Mouse (Mus musculus) C2C12 (cell line): ENCODE results near the gene Mtrex. TPM values are rescaled to one million over a fixed set of nuclear protein-coding genes. Genes with fewer than 3 reads are reported as not detected.

ENCODE experiments used
- H3K27me3 ChIP-seq: one replicate; pipeline ENCODE4 v1.6.1; 2011; ENCODE audit not compliant: control insufficient read depth, insufficient read depth, insufficient read length
- H3K36me3 ChIP-seq: one replicate; pipeline ENCODE4 v1.6.1; 2011; ENCODE audit not compliant: control insufficient read depth, insufficient read depth
- H3K4me3 ChIP-seq: one replicate; pipeline ENCODE4 v1.5.1; 2011; ENCODE audit warnings: mild to moderate bottlenecking, control low read depth; ENCODE audit not compliant: poor library complexity, insufficient read depth, severe bottlenecking
- H3K79me2 ChIP-seq: one replicate; pipeline ENCODE4 v1.6.1; 2011; ENCODE audit not compliant: control insufficient read depth, insufficient read depth
- H3K79me3 ChIP-seq: one replicate; pipeline ENCODE4 v1.6.1; 2011; ENCODE audit warnings: low read depth, control low read depth
- H3ac ChIP-seq: one replicate; pipeline ENCODE3; 2011; ENCODE audit warnings: low read depth; ENCODE audit not compliant: control insufficient read depth, insufficient read length
- CEBPB ChIP-seq: IDR thresholded peaks from one replicate; pipeline ENCODE4 v1.6.1; 2011; ENCODE audit warnings: low read depth, mild to moderate bottlenecking, control low read depth, moderate library complexity
- CTCF ChIP-seq: IDR thresholded peaks from one replicate; pipeline ENCODE4 v1.5.1; 2011; ENCODE audit not compliant: control insufficient read depth, insufficient read depth, insufficient read length
- FOSL1 ChIP-seq: IDR thresholded peaks from one replicate; pipeline ENCODE4 v1.8.0; 2011; ENCODE audit warnings: mild to moderate bottlenecking, low read length; ENCODE audit not compliant: poor library complexity, insufficient read depth, severe bottlenecking
- MAX ChIP-seq: IDR thresholded peaks from one replicate; pipeline ENCODE4 v1.6.1; 2011; ENCODE audit warnings: mild to moderate bottlenecking, control low read depth
- MYOD1 ChIP-seq: IDR thresholded peaks from one replicate; pipeline ENCODE4 v1.6.1; 2011; ENCODE audit warnings: low read depth; ENCODE audit not compliant: control insufficient read depth, insufficient read length
- MYOG ChIP-seq: IDR thresholded peaks from one replicate; pipeline ENCODE4 v1.6.1; 2011; ENCODE audit not compliant: control insufficient read depth, insufficient read length; ENCODE audit errors: extremely low read depth
- USF1 ChIP-seq: IDR thresholded peaks from one replicate; pipeline ENCODE4 v1.6.1; 2011; ENCODE audit warnings: low read depth, mild to moderate bottlenecking, control low read depth, moderate library complexity
- polyA plus RNA-seq: library from polyadenylated mRNA; unstranded; fragments of >200 nt; fragmentation: generic; extraction: Trizol; gene quantifications from one replicate; pipeline ENCODE4 v1.2.1, GENCODE M21; 2012; ENCODE audit warnings: missing spikeins

The Mtrex gene
- polyA plus RNA-seq, 1 experiment = 18.0 TPM

GRCm38 (mm10) chr13:112823236-112823910 lies 103.8 kb downstream of the Mtrex start:
- TF ChIP-seq CTCF = no peak
- TF ChIP-seq FOSL1 = no peak
- TF ChIP-seq CEBPB = no peak
- no peak for TF ChIP-seq MYOG
- TF ChIP-seq MAX = no peak
- no peak for TF ChIP-seq USF1
- TF ChIP-seq MYOD1 = no peak
- H3K79me2 ChIP-seq = peaks cover 4% of the 10 kb centered on the region
- no peaks in the 10 kb centered on the region for H3K27me3 ChIP-seq
- H3K79me3 ChIP-seq = no peaks in the 10 kb centered on the region
- H3K36me3 ChIP-seq = no peaks in the 10 kb centered on the region
- H3ac ChIP-seq = no peak overlapping the region
- no peak overlapping the region for H3K4me3 ChIP-seq

- Histone ChIP-seq H3K36me3 (no peaks in the 10 kb centered on the region), H3ac (no peak overlapping the region), H3K27me3 (no peaks in the 10 kb centered on the region), H3K4me3 (no peak overlapping the region), H3K79me3 (no peaks in the 10 kb centered on the region), H3K79me2 (peaks cover 4% of the 10 kb centered on the region)
- TF ChIP-seq MYOD1 (no peak), CTCF (no peak), MAX (no peak), CEBPB (no peak), USF1 (no peak), MYOG (no peak), FOSL1 (no peak)
Observed at GRCm38 (mm10) chr13:112822413-112822812, 104.8 kb downstream of the Mtrex start.

GRCm38 (mm10) chr13:112818125-112818524 lies 109.1 kb downstream of the Mtrex start:
- peaks cover 4% of the 10 kb centered on the region for H3K79me2 ChIP-seq
- H3K27me3 ChIP-seq = no peaks in the 10 kb centered on the region
- TF ChIP-seq FOSL1 (no peak), MYOG (no peak), CEBPB (no peak), MAX (no peak), USF1 (no peak), MYOD1 (no peak), CTCF (no peak)
- H3K36me3 ChIP-seq = no peaks in the 10 kb centered on the region
- H3ac ChIP-seq = no peak overlapping the region
- H3K4me3 ChIP-seq = no peak overlapping the region
- no peaks in the 10 kb centered on the region for H3K79me3 ChIP-seq

Other genes with a start within 250 kb of the Mtrex start
- gene Plpp1, start 126.6 kb downstream of the Mtrex start, polyA plus RNA-seq = 29.1 TPM
- gene Dhx29, start 56 bp upstream of the Mtrex start, polyA plus RNA-seq = 12.5 TPM
- 7.6 TPM for gene Ccno, start 60.4 kb upstream of the Mtrex start, polyA plus RNA-seq
- gene Mcidas, start 66.4 kb upstream of the Mtrex start, polyA plus RNA-seq = 0.02 TPM
- gene Cdc20b, start 107.7 kb upstream of the Mtrex start, polyA plus RNA-seq = 0.04 TPM
- gene Gpx8, start 119.0 kb upstream of the Mtrex start, polyA plus RNA-seq = 210 TPM
- gene Gzma, start 173.6 kb upstream of the Mtrex start, polyA plus RNA-seq = not detected